In the genomic region with DNA sequence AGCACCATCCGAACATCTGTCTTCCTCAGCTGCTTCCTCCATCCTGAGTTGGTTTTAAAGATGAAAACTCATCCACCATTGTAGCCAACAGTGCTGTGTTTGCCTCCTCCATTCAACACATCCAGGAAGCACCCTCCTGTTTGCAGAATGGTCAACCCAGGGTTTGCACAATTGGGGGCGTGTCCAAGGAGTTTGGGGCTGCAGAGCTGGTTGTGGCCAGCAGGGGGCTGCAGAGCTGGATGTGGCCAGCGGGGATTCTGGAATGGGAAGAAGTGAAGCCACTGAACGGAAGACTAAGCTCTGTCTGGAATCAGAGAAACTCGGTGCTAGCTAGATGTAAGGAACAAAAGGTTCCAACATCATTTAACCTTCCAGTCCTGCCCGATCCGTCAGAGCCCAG, we compare ENCODE assay signal across 8 mouse cellular contexts. TPM values are rescaled to one million over a fixed set of nuclear protein-coding genes. Genes with fewer than 3 reads are reported as not detected.
DNase-seq lines count a peak whose midpoint lies in the region; ATAC-seq lines count a peak whose summit lies in the region.

No protein-coding gene starts in this region.

- H3K27me3 ChIP-seq in forebrain, embryonic 10.5 days (ENCODE audit: poor library complexity, severe bottlenecking), result no peaks in the 10 kb centered on the region
- H3K27me3 ChIP-seq in forebrain, embryonic 14.5 days (replicated peaks; ENCODE audit: control insufficient read depth, insufficient read depth, low read length), result no peaks in the 10 kb centered on the region

- DNase-seq in forebrain, embryonic 10.5 days (ENCODE audit: extremely low spot score, low spot score), result peak; percentile 33
- no peak for DNase-seq in forebrain, embryonic 14.5 days (ENCODE audit: low spot score)
- peak; percentile 44 for DNase-seq in urinary bladder, postnatal 14 days (ENCODE audit: low spot score)
- DNase-seq in urinary bladder, postnatal 10 days (ENCODE audit: low spot score), result no peak
- DNase-seq in gastrocnemius, postnatal 14 days, result peak; percentile 69
- peak; percentile 72 to 77 for DNase-seq in kidney, postnatal 25 days
- DNase-seq in naive thymus-derived CD4-positive, alpha-beta T cell, adult 2 months (ENCODE audit: low read depth), result peak; percentile 21
- no peak for DNase-seq in MN1 (ENCODE audit: low spot score)

- no peak overlapping the region for H3K9ac ChIP-seq in forebrain, embryonic 14.5 days (ENCODE audit: low read length)

- no peaks in the 10 kb centered on the region for H3K4me1 ChIP-seq in forebrain, embryonic 10.5 days
- H3K4me1 ChIP-seq in forebrain, embryonic 14.5 days (ENCODE audit: control insufficient read depth, insufficient read depth, low read length), result no peaks in the 10 kb centered on the region

- no peak overlapping the region for H3K27ac ChIP-seq in forebrain, embryonic 10.5 days
- H3K27ac ChIP-seq in forebrain, embryonic 14.5 days (ENCODE audit: low read depth, low read length), result no peak overlapping the region

- intact Hi-C loops in gastrocnemius, postnatal 14 days (cut with DNase I; ENCODE audit: low total_unique reads), result no loop called here

- no peak overlapping the region for H3K4me2 ChIP-seq in forebrain, embryonic 14.5 days (ENCODE audit: low read length)

- 54% methylated on average over 7 of the region's 7 CpGs for WGBS in forebrain, embryonic 10.5 days
- WGBS in forebrain, embryonic 14.5 days, result 56% methylated on average over 7 of the region's 7 CpGs

- ATAC-seq in forebrain, embryonic 14.5 days, result no peak

- H3K36me3 ChIP-seq in forebrain, embryonic 10.5 days (replicated peaks), result no peaks in the 10 kb centered on the region
- no peaks in the 10 kb centered on the region for H3K36me3 ChIP-seq in forebrain, embryonic 14.5 days (ENCODE audit: control insufficient read depth, insufficient read depth, low read length)

- no peak overlapping the region for H3K4me3 ChIP-seq in forebrain, embryonic 10.5 days
- no peak overlapping the region for H3K4me3 ChIP-seq in forebrain, embryonic 14.5 days (ENCODE audit: low read depth, low read length)

- no peaks in the 10 kb centered on the region for H3K9me3 ChIP-seq in forebrain, embryonic 10.5 days
- H3K9me3 ChIP-seq in forebrain, embryonic 14.5 days (replicated peaks; ENCODE audit: control insufficient read depth, low read length), result no peaks in the 10 kb centered on the region

RNA-seq across cellular contexts. Expression of a gene that starts 28.9 kb away (rescaled TPM):
- polyA plus RNA-seq in forebrain, embryonic 10.5 days (2016; fragmentation: Nextera tagmentation; extraction: Ambion mirVana), result 15.2 and 16.6 TPM in 2 replicates
- polyA plus RNA-seq in forebrain, embryonic 14.5 days (2014; fragmentation: Nextera tagmentation; extraction: Ambion mirVana), result 32.3 and 43.1 TPM in 2 replicates
- total RNA-seq in gastrocnemius, postnatal 14 days (2021), result 10 to 100 TPM; 11.0 to 11.1 TPM

Comparison
In these comparisons a context has a peak if more than half of its experiments do, and no peak if none do; other contexts are left out.
1. DNase-seq: peak in forebrain, embryonic 10.5 days (single experiment), urinary bladder, postnatal 14 days (single experiment), gastrocnemius, postnatal 14 days (single experiment), kidney, postnatal 25 days (2 of 2) and naive thymus-derived CD4-positive, alpha-beta T cell, adult 2 months (single experiment); none in forebrain, embryonic 14.5 days (single experiment), urinary bladder, postnatal 10 days (single experiment) and MN1 (single experiment).